Mouse (Mus musculus) testis, postnatal 10 days (tissue): ENCODE measurements around the gene Ninj1.

Source experiments
- DNase-seq: peaks from one replicate; pipeline ENCODE4 v3.0.0; 2021; ENCODE audit warnings: low spot score

The Ninj1 gene

DNA sequence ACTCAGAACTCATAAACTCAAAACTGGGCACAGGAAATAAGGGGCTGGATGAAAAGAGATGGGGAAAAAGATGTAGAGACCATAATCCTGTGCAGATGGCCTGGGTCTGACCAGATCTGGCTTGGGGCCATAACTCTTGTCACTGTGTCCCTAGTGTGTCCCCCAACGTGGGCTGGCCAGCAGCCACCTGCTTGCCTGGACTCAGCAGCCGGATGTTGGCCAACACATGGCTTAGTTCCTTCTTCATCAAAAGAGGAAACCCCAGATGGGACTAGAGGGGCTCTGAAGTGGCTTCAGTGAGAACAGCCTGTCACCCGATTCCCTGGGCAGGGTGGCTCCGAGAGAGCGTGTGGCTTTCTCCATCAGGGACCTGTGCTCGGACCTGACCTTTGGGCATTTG is 9.5 kb downstream of the Ninj1 start:
- no peak for DNase-seq

- DNase-seq = no peak
These were observed 11.4 kb downstream of the Ninj1 start for GRCm38 (mm10) chr13:49198734-49199133.

DNA sequence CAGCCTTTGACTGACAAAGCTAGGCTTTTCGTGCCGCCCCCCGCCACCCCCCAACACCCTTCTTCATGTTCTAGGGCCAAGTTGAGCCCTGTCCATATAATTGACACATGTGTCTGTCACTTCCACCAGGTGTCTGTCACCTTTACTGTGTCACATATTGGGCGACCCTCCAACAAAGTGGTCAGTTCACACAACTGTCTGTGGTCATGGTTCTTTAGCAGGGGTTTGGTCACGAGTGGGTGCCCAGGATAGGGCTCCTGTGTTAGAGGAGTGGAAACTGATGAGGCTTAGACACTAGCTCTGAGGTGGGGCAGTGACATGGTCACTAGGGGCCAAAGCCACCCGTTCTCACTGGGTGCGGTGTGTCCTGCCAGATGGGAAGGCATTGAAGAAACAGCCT is 12.6 kb downstream of the Ninj1 start:
- no peak for DNase-seq

GRCm38 (mm10) chr13:49200688-49201087 is 13.4 kb downstream of the Ninj1 start:
- no peak for DNase-seq

DNA sequence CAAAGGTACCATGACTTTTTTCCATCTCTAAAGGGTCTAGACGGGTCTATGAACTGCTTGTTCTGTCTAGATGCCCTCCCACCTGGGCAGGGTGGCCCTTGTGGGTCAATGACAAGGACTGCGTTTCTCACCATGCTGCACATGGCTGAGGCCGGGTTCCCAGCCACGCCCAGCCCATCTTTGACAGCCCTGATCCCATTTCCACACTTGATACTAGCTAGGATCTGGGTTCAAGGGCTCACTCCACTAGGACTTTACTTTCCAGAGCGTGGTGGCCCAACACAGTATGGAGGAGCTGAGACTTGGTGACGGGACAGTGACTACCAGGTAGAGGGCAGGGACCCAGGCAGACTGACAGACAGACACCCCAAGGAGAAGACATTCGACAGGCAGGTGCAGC is 15.3 kb downstream of the Ninj1 start:
- no peak for DNase-seq

DNA sequence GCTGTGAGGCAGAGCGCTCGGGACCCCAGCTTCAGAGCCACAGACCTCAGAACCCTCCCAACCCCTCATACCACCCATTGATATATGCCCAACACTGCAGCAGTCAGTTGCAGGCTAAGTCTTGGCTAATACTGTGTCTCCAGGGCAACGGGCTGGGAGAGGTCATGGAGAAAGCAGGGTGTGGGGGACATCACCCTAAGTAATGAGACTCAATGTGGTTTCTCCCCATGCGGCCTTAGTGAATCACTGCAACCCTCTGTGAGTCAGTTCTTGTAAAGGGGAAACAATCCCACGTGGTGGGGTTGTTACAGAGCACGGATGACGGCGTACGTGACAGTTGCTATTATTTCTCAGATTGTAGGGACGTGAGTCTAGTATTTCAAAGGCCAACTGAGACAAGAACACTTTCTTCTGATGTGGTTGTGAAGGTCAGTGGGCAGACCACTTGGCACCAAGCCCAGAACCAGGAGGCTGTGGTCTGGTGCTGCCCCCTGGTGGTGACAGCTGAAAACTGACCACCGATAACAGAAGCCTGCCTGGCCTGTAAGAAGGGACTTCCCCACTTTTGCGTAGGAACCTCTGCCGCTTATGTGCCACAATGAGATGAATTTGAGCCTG is 18.2 kb downstream of the Ninj1 start:
- peak; percentile 95 for DNase-seq

DNA sequence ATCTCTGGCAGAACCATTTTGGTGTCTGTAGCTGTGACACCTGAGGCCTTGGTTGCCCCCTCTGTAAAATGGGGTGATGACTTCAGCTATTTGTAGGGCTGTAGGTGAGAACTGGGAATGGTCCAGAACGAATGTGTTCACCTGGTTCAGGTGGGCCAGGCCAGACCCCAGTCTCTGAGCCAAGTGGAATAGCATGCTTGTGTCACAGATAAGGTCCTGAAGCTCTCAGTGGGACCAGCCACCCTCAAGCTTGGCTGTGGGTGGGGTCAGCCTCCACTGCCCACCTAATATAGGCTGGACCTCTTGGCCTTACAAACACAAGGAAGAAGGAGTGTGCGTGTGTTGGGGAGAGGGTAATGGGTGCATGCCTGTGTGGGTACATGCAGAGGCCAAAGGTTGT is 19.1 kb downstream of the Ninj1 start:
- no peak for DNase-seq

DNA sequence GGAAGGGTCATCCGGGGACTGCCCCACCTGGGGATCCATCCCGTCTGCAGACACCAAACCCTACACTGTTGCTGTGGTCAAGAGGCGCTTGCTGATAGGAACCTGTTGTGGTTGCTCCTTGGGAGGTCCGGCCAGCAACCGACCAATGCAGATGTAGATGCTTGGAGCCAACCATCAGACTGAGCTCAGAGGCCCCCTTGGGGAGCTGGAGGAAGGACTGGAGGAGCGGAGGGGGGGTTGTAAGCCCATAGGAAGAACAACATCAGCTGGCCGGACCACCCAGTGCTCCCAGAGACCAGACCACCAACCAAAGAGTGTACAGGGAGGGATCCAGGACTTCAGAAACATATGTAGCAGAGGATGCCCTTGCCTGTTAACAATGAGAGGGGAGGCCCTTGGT is 22.0 kb downstream of the Ninj1 start:
- DNase-seq = no peak

- DNase-seq = no peak
These were observed 25.6 kb downstream of the Ninj1 start for GRCm38 (mm10) chr13:49212711-49213500.

DNA sequence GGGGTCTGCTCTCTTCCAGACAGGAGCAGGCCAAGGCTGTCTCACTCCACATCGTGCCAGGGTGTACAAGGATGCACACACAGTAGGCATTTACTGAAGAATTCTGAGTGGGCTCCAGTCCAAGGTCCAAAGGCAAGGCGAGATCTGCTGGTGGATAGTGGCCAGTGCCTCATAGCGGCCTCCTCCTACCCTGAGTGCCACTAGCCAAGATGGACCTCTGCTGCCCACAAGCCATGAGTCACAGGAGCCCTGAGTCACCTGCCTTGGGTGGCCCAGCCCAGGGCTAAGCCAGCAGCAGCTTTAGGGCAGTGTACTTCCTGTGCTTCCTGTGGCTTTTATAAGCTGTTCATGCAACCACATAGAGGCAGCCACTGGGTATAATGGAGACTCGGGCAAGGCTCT is 26.2 kb downstream of the Ninj1 start:
- no peak for DNase-seq

- no peak for DNase-seq
These were observed 27.2 kb downstream of the Ninj1 start for GRCm38 (mm10) chr13:49214454-49214853.

DNA sequence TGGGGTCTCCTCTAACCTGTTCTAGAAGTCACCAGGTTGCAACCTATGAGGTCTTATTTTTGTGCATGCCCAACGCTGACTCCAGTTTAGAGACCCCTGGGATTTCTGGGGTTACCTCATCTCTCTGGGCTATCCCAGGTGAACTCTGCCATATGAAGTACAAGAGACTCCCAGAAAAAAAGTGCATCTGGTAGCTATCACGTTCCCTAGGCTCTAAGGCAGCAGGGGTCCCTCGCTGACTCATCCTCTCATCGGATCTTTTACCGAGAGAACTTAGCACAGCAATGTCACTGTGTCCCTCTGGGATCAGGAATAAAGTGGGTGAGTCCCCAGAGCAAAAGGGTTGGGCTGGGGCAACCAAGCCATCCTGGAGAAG is 27.8 kb downstream of the Ninj1 start:
- no peak for DNase-seq

- peak; percentile 99 for DNase-seq
These were observed 28.4 kb downstream of the Ninj1 start, which contains the start of gene Card19 for GRCm38 (mm10) chr13:49215504-49216219. TSS of gene Card19 (minus strand) at chr13:49216037.

GRCm38 (mm10) chr13:49216220-49216552 is 28.9 kb downstream of the Ninj1 start:
- DNase-seq = no peak

DNA sequence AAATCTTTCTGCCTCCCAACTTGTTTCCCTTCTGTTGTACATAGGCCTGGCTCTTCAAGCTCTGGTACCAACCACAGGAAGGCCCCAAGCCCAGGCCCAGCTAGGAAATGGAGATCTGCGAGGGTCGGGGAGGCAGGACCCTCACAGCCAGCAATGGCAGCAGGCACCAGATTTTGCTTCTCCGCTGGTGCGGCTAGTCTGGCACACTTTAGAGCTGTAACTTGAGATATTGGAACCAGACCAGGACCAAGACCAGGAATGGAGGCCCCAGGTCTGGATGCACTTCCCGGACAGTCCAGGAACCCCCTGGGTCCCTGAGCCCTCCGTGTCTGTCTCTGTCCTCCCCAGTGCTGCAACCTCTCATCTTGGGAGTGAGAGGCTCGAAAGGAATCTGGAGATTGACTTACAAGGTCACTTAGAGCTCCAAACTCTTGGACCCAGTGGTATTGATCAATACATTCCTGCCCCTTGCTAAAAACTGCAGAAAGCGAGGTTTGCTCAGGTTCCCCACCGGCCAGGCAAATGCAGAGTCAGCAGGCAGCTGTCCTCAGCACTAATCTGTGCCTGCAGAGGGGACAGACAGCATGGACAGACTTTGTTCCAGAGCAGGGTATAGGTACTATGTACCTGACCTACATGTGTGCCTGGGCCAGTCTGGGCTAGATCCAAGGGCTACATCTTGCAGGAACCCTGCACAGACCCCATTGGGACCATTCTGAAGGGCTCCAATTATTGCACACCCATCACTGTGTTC is 29.7 kb downstream of the Ninj1 start:
- DNase-seq = no peak

GRCm38 (mm10) chr13:49218651-49219050 is 31.4 kb downstream of the Ninj1 start:
- no peak for DNase-seq

DNA sequence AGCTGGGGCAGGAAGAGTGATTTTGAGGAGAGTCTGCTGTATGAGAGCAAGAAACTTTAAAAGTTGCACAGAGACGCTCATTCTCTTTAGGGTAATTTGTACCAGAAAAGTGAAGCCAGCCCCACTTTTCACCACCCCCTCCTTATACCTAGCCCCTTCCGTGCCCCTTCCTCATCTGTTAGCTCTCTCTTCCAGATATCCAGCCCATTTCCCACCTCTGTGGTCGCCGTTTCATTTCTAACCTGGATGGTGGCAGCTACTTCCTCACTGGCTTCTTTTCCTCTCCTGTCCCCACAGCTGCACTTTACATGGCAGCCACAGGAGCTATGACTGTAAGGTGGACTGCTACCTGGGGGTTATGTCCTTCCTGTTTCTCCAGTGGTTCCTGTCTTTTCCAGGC is 32.1 kb downstream of the Ninj1 start:
- no peak for DNase-seq

DNA sequence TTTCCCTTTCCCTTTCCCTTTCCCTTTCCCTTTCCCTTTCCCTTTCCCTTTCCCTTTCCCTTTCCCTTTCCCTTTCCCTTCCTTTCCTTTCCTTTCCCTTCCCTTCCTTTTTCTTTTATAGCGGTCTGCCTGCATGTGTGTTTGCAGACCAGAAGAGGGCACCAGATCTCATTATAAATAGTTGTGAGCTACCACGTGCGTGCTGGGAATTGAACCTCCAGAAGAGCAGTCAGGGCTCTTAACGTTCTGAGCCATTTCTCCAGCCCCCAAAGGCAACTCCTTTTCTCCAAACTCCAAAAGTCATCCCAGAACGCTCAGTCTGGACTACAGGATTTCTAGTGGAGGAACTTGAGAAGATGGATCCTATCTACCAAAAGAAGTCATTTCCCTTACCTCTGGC is 33.6 kb downstream of the Ninj1 start:
- no peak for DNase-seq

DNA sequence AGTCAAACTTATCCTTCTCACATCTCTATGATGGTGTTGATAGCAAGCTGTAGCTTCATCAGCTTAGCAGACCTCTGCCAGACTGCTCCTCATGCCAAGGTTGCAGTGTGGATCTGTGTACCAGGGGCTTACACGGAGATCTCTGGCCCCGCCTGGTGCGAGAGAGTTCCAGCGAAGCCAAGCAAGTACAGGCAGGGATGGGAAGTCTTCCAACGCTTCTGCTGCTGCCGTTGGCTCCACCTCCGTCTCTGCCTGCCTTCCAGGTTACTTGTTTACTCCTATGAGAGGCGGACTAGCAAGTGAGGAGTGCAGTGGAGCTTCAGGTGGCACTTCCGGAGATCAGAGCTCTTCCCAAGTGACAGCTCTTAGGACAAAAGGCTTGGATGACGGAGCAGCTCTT is 37.0 kb downstream of the Ninj1 start:
- DNase-seq = no peak

- no peak for DNase-seq
These were observed 37.4 kb downstream of the Ninj1 start for GRCm38 (mm10) chr13:49224729-49225128.

DNA sequence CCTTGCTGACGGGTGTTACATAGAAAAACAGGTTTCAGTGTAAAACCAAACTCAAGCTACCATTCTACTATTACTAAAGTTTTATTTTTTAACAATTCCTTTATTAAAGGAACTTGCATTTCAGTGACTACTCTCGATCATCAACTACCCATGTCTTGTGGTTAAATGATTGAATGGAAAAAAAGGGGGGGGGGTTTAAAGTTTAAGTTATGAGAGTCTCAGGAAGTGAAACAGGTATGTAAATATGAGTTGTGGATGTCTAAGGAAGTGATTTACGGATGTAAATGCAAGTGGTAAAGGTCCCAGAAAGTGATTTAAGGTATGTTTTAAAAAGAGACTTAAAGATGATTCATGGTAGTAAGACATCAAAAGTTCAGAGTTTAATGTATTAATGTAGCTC is 37.9 kb downstream of the Ninj1 start:
- no peak for DNase-seq

- DNase-seq = no peak
These were observed 38.3 kb downstream of the Ninj1 start for GRCm38 (mm10) chr13:49225633-49226032.
